Comparison of ENCODE assay signal across 15 mouse cellular contexts in the genomic region with DNA sequence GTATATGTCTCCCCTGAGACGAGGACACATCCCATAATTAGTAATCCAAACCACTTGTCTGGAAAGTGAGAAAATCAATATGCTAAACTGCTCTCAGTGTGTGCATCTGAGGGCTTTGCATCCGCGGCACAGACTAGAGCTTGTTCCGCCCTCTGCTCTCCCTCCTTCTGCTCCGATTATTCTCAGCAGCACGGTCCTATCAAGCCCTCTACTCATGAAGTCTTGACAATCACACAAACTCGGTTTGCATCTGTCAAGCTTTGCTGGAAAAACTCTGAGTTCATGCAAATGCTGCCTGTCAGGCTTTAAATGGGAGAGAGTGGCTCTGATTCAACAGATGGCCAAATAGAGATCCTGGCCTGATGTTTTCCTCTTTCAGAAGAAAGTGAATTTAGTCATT.
DNase-seq lines count a peak whose midpoint lies in the region; ATAC-seq and TF ChIP-seq lines count a peak whose summit lies in the region.
"Had no signal": no experiment of that assay in that cellular context is flagged by ENCODE, and none has a peak within 500 bp of the region (broad histone marks: within the 10 kb centered on the region; RNA-seq: fewer than 3 reads in every experiment).

No protein-coding gene starts in this region.

- no peak overlapping the region for H3K9ac ChIP-seq in kidney, postnatal 0 days (ENCODE audit: low read depth, low read length)
- no peak overlapping the region for H3K9ac ChIP-seq in kidney, embryonic 14.5 days (ENCODE audit: low read depth, low read length)
- H3K9ac ChIP-seq in forebrain, embryonic 14.5 days (ENCODE audit: low read length), result no peak overlapping the region
- H3K9ac ChIP-seq in midbrain, postnatal 0 days (replicated peaks; ENCODE audit: low read length, poor library complexity, severe bottlenecking), result no peak overlapping the region
- H3K9ac ChIP-seq: heart, embryonic 13.5 days had no signal

- H3K27me3 ChIP-seq in kidney, postnatal 0 days (ENCODE audit: insufficient read depth, low read length), result no peaks in the 10 kb centered on the region
- no peaks in the 10 kb centered on the region for H3K27me3 ChIP-seq in kidney, embryonic 14.5 days (ENCODE audit: control insufficient read depth, insufficient read depth, low read length)
- H3K27me3 ChIP-seq in forebrain, embryonic 14.5 days (replicated peaks; ENCODE audit: control insufficient read depth, insufficient read depth, low read length), result no peaks in the 10 kb centered on the region
- no peaks in the 10 kb centered on the region for H3K27me3 ChIP-seq in midbrain, postnatal 0 days (ENCODE audit: insufficient read depth, low read length)
- H3K27me3 ChIP-seq: heart, embryonic 13.5 days had no signal

- ATAC-seq in kidney, postnatal 0 days (replicated peaks; ENCODE audit: low FRiP score, low read depth), result no peak
- ATAC-seq in kidney, embryonic 14.5 days (ENCODE audit: low FRiP score, low TSS enrichment), result no peak
- peak; percentile 74 for ATAC-seq in forebrain, embryonic 14.5 days
- no peak for ATAC-seq in midbrain, postnatal 0 days (ENCODE audit: low FRiP score)
- ATAC-seq in erythroblast, adult 5-6 weeks (replicated peaks; ENCODE audit: low FRiP score, poor library complexity, severe bottlenecking), result no peak
- ATAC-seq: intestine, postnatal 0 days had no signal

- H3K36me3 ChIP-seq in kidney, postnatal 0 days (ENCODE audit: insufficient read depth, low read length), result no peaks in the 10 kb centered on the region
- H3K36me3 ChIP-seq in kidney, embryonic 14.5 days (ENCODE audit: control insufficient read depth, insufficient read depth, low read length), result no peaks in the 10 kb centered on the region
- no peaks in the 10 kb centered on the region for H3K36me3 ChIP-seq in forebrain, embryonic 14.5 days (ENCODE audit: control insufficient read depth, insufficient read depth, low read length)
- H3K36me3 ChIP-seq in midbrain, postnatal 0 days (ENCODE audit: insufficient read depth, low read length), result no peaks in the 10 kb centered on the region
- H3K36me3 ChIP-seq: heart, embryonic 13.5 days had no signal

- TF ChIP-seq CTCF in kidney, postnatal 0 days (IDR thresholded peaks at IDR 0.05; ENCODE audit: low read depth), result no peak
- no peak for TF ChIP-seq CTCF in midbrain, postnatal 0 days (IDR thresholded peaks at IDR 0.05)

- WGBS in kidney, postnatal 0 days, result 56% methylated on average over 7 of the region's 7 CpGs
- WGBS in kidney, embryonic 14.5 days, result 67% methylated on average over 7 of the region's 7 CpGs
- WGBS in forebrain, embryonic 14.5 days, result 32% methylated on average over 7 of the region's 7 CpGs
- WGBS in midbrain, postnatal 0 days, result 22% methylated on average over 7 of the region's 7 CpGs

- H3K4me2 ChIP-seq in kidney, postnatal 0 days (ENCODE audit: low read length), result no peak overlapping the region
- no peak overlapping the region for H3K4me2 ChIP-seq in kidney, embryonic 14.5 days (replicated peaks; ENCODE audit: low read depth, low read length)
- H3K4me2 ChIP-seq in forebrain, embryonic 14.5 days (ENCODE audit: low read length), result no peak overlapping the region
- 0 out of 2 replicates have a peak overlapping the region, but pooled peaks have one; percentile 12 for H3K4me2 ChIP-seq in midbrain, postnatal 0 days (ENCODE audit: low read depth, low read length, poor library complexity, severe bottlenecking)
- H3K4me2 ChIP-seq: heart, embryonic 13.5 days; liver, embryonic 11.5 days had no signal

- no peaks in the 10 kb centered on the region for H3K9me3 ChIP-seq in kidney, postnatal 0 days (replicated peaks; ENCODE audit: low read length)
- H3K9me3 ChIP-seq in kidney, embryonic 14.5 days (ENCODE audit: control insufficient read depth, low read length), result no peaks in the 10 kb centered on the region
- H3K9me3 ChIP-seq in forebrain, embryonic 14.5 days (replicated peaks; ENCODE audit: control insufficient read depth, low read length), result no peaks in the 10 kb centered on the region
- H3K9me3 ChIP-seq in midbrain, postnatal 0 days (ENCODE audit: low read length), result no peaks in the 10 kb centered on the region
- H3K9me3 ChIP-seq: heart, embryonic 13.5 days had no signal

- H3K4me3 ChIP-seq in kidney, postnatal 0 days (replicated peaks; ENCODE audit: low read depth, low read length), result no peak overlapping the region
- H3K4me3 ChIP-seq in kidney, embryonic 14.5 days (ENCODE audit: low read length), result no peak overlapping the region
- H3K4me3 ChIP-seq in forebrain, embryonic 14.5 days (ENCODE audit: low read depth, low read length), result no peak overlapping the region
- no peak overlapping the region for H3K4me3 ChIP-seq in midbrain, postnatal 0 days (ENCODE audit: low read depth, low read length)
- H3K4me3 ChIP-seq: heart, embryonic 13.5 days had no signal

- H3K27ac ChIP-seq in kidney, postnatal 0 days, result no peak overlapping the region
- no peak overlapping the region for H3K27ac ChIP-seq in kidney, embryonic 14.5 days (ENCODE audit: low read depth, low read length)
- no peak overlapping the region for H3K27ac ChIP-seq in forebrain, embryonic 14.5 days (ENCODE audit: low read depth, low read length)
- H3K27ac ChIP-seq in midbrain, postnatal 0 days (ENCODE audit: low read depth, low read length), result no peak overlapping the region
- H3K27ac ChIP-seq: heart, embryonic 13.5 days had no signal

- H3K4me1 ChIP-seq in kidney, postnatal 0 days (replicated peaks; ENCODE audit: insufficient read depth, low read length), result no peaks in the 10 kb centered on the region
- no peaks in the 10 kb centered on the region for H3K4me1 ChIP-seq in kidney, embryonic 14.5 days (ENCODE audit: control insufficient read depth, insufficient read depth, low read length)
- no peaks in the 10 kb centered on the region for H3K4me1 ChIP-seq in forebrain, embryonic 14.5 days (ENCODE audit: control insufficient read depth, insufficient read depth, low read length)
- H3K4me1 ChIP-seq in midbrain, postnatal 0 days (ENCODE audit: insufficient read depth, low read length), result no peaks in the 10 kb centered on the region
- H3K4me1 ChIP-seq: heart, embryonic 13.5 days had no signal

- peak; percentile 4 for DNase-seq in embryo, embryonic 10 days (ENCODE audit: low spot score)
- no peak for DNase-seq in embryo, embryonic 10.5 days (ENCODE audit: low spot score)
- peak; percentile 19 for DNase-seq in kidney, postnatal 0 days (ENCODE audit: low spot score)
- peak; percentile 68 for DNase-seq in forebrain, embryonic 14.5 days (ENCODE audit: low spot score)
- DNase-seq in midbrain, postnatal 0 days (ENCODE audit: low spot score), result peak; percentile 3
- DNase-seq in Muller cell, postnatal 12 days (ENCODE audit: inconsistent ontology term), result no peak
- DNase-seq: adrenal gland, postnatal 36 days; cerebellum, postnatal 25 days; kidney, postnatal 36 days; left cerebral cortex, postnatal 4 days had no signal

Comparison
In these comparisons a context has a peak if more than half of its experiments do, and no peak if none do; other contexts are left out.
1. DNase-seq: peak in embryo, embryonic 10 days (single experiment), kidney, postnatal 0 days (single experiment), forebrain, embryonic 14.5 days (single experiment) and midbrain, postnatal 0 days (single experiment); none in embryo, embryonic 10.5 days (single experiment) and Muller cell, postnatal 12 days (single experiment).